Mouse (Mus musculus): ENCODE data around the gene Rras. TPM values are rescaled to one million over a fixed set of nuclear protein-coding genes. Genes with fewer than 3 reads are reported as not detected.

Rras gene
- total and polyA plus RNA-seq, 3 experiments = 5.0 to 24.1 TPM; not detected in 1

- Histone ChIP-seq H3K27ac (ENCODE audit: control insufficient read depth, low read depth, low read length) (no peak overlapping the region), H3K4me1 (ENCODE audit: control insufficient read depth in 1 of 2, insufficient read depth in 2 of 2, low read length in 2 of 2) (peaks cover 3 to 10% of the 10 kb centered on the region in 2 experiments; a peak in 3 of 4 replicates), H3K27me3 (ENCODE audit: control insufficient read depth in 1 of 2, insufficient read depth in 2 of 2, low read length in 2 of 2) (no peaks in the 10 kb centered on the region), H3K36me3 (ENCODE audit: control insufficient read depth in 1 of 2, insufficient read depth in 2 of 2, low read length in 2 of 2) (peaks cover 3 to 5% of the 10 kb centered on the region in 2 experiments), H3K9ac (ENCODE audit: control insufficient read depth, low read depth, low read length, poor library complexity, severe bottlenecking) (no peak overlapping the region), H3K4me3 (ENCODE audit: control insufficient read depth in 1 of 2, insufficient read depth in 1 of 2, low read depth in 2 of 2, low read length in 2 of 2) (no peak overlapping the region), H3K9me3 (replicated peaks; ENCODE audit: insufficient read depth, low read length) (no peaks in the 10 kb centered on the region), H3K79me2 (ENCODE audit: control insufficient read depth, insufficient read depth, low read length, poor library complexity) (peaks cover 16% of the 10 kb centered on the region)
- DNase-seq (ENCODE audit: low read depth, low spot score) = no peak
- TF ChIP-seq NELFE (IDR thresholded peaks at IDR 0.05; ENCODE audit: low read depth, low read length) (no peak), CHD1 (IDR thresholded peaks at IDR 0.05; ENCODE audit: low read depth, low read length) (no peak), MYB (IDR thresholded peaks at IDR 0.05; ENCODE audit: low read depth, low read length) (no peak), POLR2AphosphoS5 (IDR thresholded peaks at IDR 0.05; ENCODE audit: borderline replicate concordance, low read depth, low read length) (no peak), EP300 (IDR thresholded peaks at IDR 0.05; ENCODE audit: low read depth in 1 of 2, low read length in 2 of 2) (no peak), ZC3H11A (IDR thresholded peaks at IDR 0.05; ENCODE audit: low read depth, low read length) (no peak), TAL1 (IDR thresholded peaks at IDR 0.05; ENCODE audit: low read length) (no peak), HCFC1 (IDR thresholded peaks at IDR 0.05; ENCODE audit: low read depth, low read length) (no peak), MYC (IDR thresholded peaks at IDR 0.05; ENCODE audit: low read depth, low read length) (no peak), JUND (IDR thresholded peaks at IDR 0.05; ENCODE audit: low read depth, low read length) (no peak), KAT2A (conservative IDR thresholded peaks at IDR 0.05; ENCODE audit: low read depth, low read length) (no peak), MAFK (IDR thresholded peaks at IDR 0.05; ENCODE audit: borderline replicate concordance, low read depth, low read length) (no peak), ZKSCAN1 (IDR thresholded peaks at IDR 0.05; ENCODE audit: low read depth, low read length) (no peak), ETS1 (IDR thresholded peaks at IDR 0.05; ENCODE audit: low read depth, low read length) (no peak), ELF1 (IDR thresholded peaks at IDR 0.05; ENCODE audit: low read depth, low read length) (no peak), CHD2 (IDR thresholded peaks at IDR 0.05; ENCODE audit: low read length) (no peak), E2F4 (IDR thresholded peaks at IDR 0.05; ENCODE audit: borderline replicate concordance, low read depth, low read length) (no peak), RCOR1 (IDR thresholded peaks at IDR 0.05; ENCODE audit: low read depth, low read length) (no peak)
Measured at GRCm38 (mm10) chr7:45047491-45047890, 29.7 kb downstream of the Rras start.

- no peak overlapping the region for H3K4me3 ChIP-seq (ENCODE audit: control insufficient read depth in 1 of 2, insufficient read depth in 1 of 2, low read depth in 2 of 2, low read length in 2 of 2)
- no peak overlapping the region for H3K9ac ChIP-seq (ENCODE audit: control insufficient read depth, low read depth, low read length, poor library complexity, severe bottlenecking)
- peaks cover 20% of the 10 kb centered on the region for H3K79me2 ChIP-seq (ENCODE audit: control insufficient read depth, insufficient read depth, low read length, poor library complexity)
- H3K36me3 ChIP-seq (ENCODE audit: control insufficient read depth in 1 of 2, insufficient read depth in 2 of 2, low read length in 2 of 2) = peaks cover 3 to 5% of the 10 kb centered on the region in 2 experiments
- DNase-seq (ENCODE audit: low read depth, low spot score) = no peak
- H3K9me3 ChIP-seq (replicated peaks; ENCODE audit: insufficient read depth, low read length) = no peaks in the 10 kb centered on the region
- H3K4me1 ChIP-seq (ENCODE audit: control insufficient read depth in 1 of 2, insufficient read depth in 2 of 2, low read length in 2 of 2) = peaks cover 3 to 10% of the 10 kb centered on the region in 2 experiments; a peak in 3 of 4 replicates
- no peak overlapping the region for H3K27ac ChIP-seq (ENCODE audit: control insufficient read depth, low read depth, low read length)
- no peaks in the 10 kb centered on the region for H3K27me3 ChIP-seq (ENCODE audit: control insufficient read depth in 1 of 2, insufficient read depth in 2 of 2, low read length in 2 of 2)
- TF ChIP-seq KAT2A (conservative IDR thresholded peaks at IDR 0.05; ENCODE audit: low read depth, low read length) (no peak), ZC3H11A (IDR thresholded peaks at IDR 0.05; ENCODE audit: low read depth, low read length) (no peak), CTCF (IDR thresholded peaks at IDR 0.05 in 2 of 3, conservative IDR thresholded peaks at IDR 0.05 in 1 of 3; ENCODE audit: control insufficient read depth in 1 of 3, insufficient read depth in 1 of 3, low read depth in 2 of 3, low read length in 3 of 3, poor library complexity in 1 of 3, severe bottlenecking in 1 of 3) (peak in 1 of 3 experiments; percentile 34; a peak in 3 of 6 replicates)
Measured at GRCm38 (mm10) chr7:45048001-45048890, 30.5 kb downstream of the Rras start.

All from MEL (cell line).